Mouse (Mus musculus): Measurements from ENCODE around the gene Rnf10. TPM values are rescaled to one million over a fixed set of nuclear protein-coding genes. Genes with fewer than 3 reads are reported as not detected.
A peak's percentile ranks its signal among the peaks of the same experiment; 100 is the strongest.

Rnf10 gene
- polyA plus RNA-seq, 1 experiment = 194 TPM

GRCm38 (mm10) chr5:115237803-115238728 is 34.6 kb downstream of the Rnf10 start:
- peaks cover 7% of the 10 kb centered on the region for H3K79me3 ChIP-seq (ENCODE audit: low read depth)
- TF ChIP-seq USF1 (IDR thresholded peaks at IDR 0.05; ENCODE audit: low read depth) (no peak), MAX (IDR thresholded peaks at IDR 0.05) (peak; percentile 44)
- peak overlapping the region; percentile 76 for H3ac ChIP-seq (ENCODE audit: control insufficient read depth, insufficient read length, low read depth)
- H3K27me3 ChIP-seq (ENCODE audit: control insufficient read depth, insufficient read depth, insufficient read length) = no peaks in the 10 kb centered on the region
- H3K79me2 ChIP-seq (ENCODE audit: control insufficient read depth, insufficient read depth) = peaks cover 22% of the 10 kb centered on the region
- peak overlapping the region; percentile 68 for H3K4me3 ChIP-seq (ENCODE audit: insufficient read depth, poor library complexity, severe bottlenecking)
- peaks cover 36% of the 10 kb centered on the region for H3K36me3 ChIP-seq (ENCODE audit: control insufficient read depth, insufficient read depth)

- peak within 1 kb of the TSS; percentile 39 for H3K4me3 ChIP-seq (ENCODE audit: insufficient read depth, poor library complexity, severe bottlenecking)
These were observed 36.9 kb downstream of the Rnf10 start, which contains the start of gene Pop5 for GRCm38 (mm10) chr5:115235786-115236263. Gene Pop5 (plus strand): TSS chr5:115235836.

GRCm38 (mm10) chr5:115235323-115235771 is 37.4 kb downstream of the Rnf10 start:
- TF ChIP-seq CTCF (IDR thresholded peaks at IDR 0.05; ENCODE audit: control insufficient read depth, insufficient read depth, insufficient read length) (no peak), CEBPB (IDR thresholded peaks at IDR 0.05; ENCODE audit: low read depth) (no peak), USF1 (IDR thresholded peaks at IDR 0.05; ENCODE audit: low read depth) (no peak), MAX (IDR thresholded peaks at IDR 0.05) (no peak), MYOD1 (IDR thresholded peaks at IDR 0.05; ENCODE audit: control insufficient read depth, insufficient read length, low read depth) (no peak), MYOG (IDR thresholded peaks at IDR 0.05; ENCODE audit: control insufficient read depth, extremely low read depth, insufficient read length) (no peak), FOSL1 (IDR thresholded peaks at IDR 0.05; ENCODE audit: insufficient read depth, low read length, poor library complexity, severe bottlenecking) (no peak)
- Histone ChIP-seq H3K79me2 (ENCODE audit: control insufficient read depth, insufficient read depth) (peaks cover 22% of the 10 kb centered on the region), H3K4me3 (ENCODE audit: insufficient read depth, poor library complexity, severe bottlenecking) (peak overlapping the region; percentile 39), H3ac (ENCODE audit: control insufficient read depth, insufficient read length, low read depth) (peak overlapping the region; percentile 62), H3K79me3 (ENCODE audit: low read depth) (peaks cover 6% of the 10 kb centered on the region), H3K27me3 (ENCODE audit: control insufficient read depth, insufficient read depth, insufficient read length) (no peaks in the 10 kb centered on the region), H3K36me3 (ENCODE audit: control insufficient read depth, insufficient read depth) (peaks cover 9% of the 10 kb centered on the region)

More at GRCm38 (mm10) chr5:115235786-115236263, 36.9 kb downstream of the Rnf10 start, which contains the start of gene Pop5:
- Histone ChIP-seq H3K27me3 (ENCODE audit: control insufficient read depth, insufficient read depth, insufficient read length) (no peaks in the 10 kb centered on the region), H3K79me3 (ENCODE audit: low read depth) (peaks cover 7% of the 10 kb centered on the region), H3K36me3 (ENCODE audit: control insufficient read depth, insufficient read depth) (peaks cover 14% of the 10 kb centered on the region), H3K79me2 (ENCODE audit: control insufficient read depth, insufficient read depth) (peaks cover 22% of the 10 kb centered on the region), H3ac (ENCODE audit: control insufficient read depth, insufficient read length, low read depth) (peak within 1 kb of the TSS; percentile 62)
- TF ChIP-seq USF1 (IDR thresholded peaks at IDR 0.05; ENCODE audit: low read depth) (no peak), CTCF (IDR thresholded peaks at IDR 0.05; ENCODE audit: control insufficient read depth, insufficient read depth, insufficient read length) (peak; percentile 87)

- Histone ChIP-seq H3K79me3 (ENCODE audit: low read depth) (peaks cover 6% of the 10 kb centered on the region), H3K36me3 (ENCODE audit: control insufficient read depth, insufficient read depth) (peaks cover under 1% of the 10 kb centered on the region), H3K79me2 (ENCODE audit: control insufficient read depth, insufficient read depth) (peaks cover 15% of the 10 kb centered on the region), H3ac (ENCODE audit: control insufficient read depth, insufficient read length, low read depth) (no peak overlapping the region), H3K27me3 (ENCODE audit: control insufficient read depth, insufficient read depth, insufficient read length) (no peaks in the 10 kb centered on the region), H3K4me3 (ENCODE audit: insufficient read depth, poor library complexity, severe bottlenecking) (no peak overlapping the region)
- no peak for TF ChIP-seq CTCF (IDR thresholded peaks at IDR 0.05; ENCODE audit: control insufficient read depth, insufficient read depth, insufficient read length)
- TF ChIP-seq MYOG (IDR thresholded peaks at IDR 0.05; ENCODE audit: control insufficient read depth, extremely low read depth, insufficient read length) = no peak
- no peak for TF ChIP-seq MYOD1 (IDR thresholded peaks at IDR 0.05; ENCODE audit: control insufficient read depth, insufficient read length, low read depth)
- TF ChIP-seq USF1 (IDR thresholded peaks at IDR 0.05; ENCODE audit: low read depth) = no peak
- no peak for TF ChIP-seq MAX (IDR thresholded peaks at IDR 0.05)
- TF ChIP-seq CEBPB (IDR thresholded peaks at IDR 0.05; ENCODE audit: low read depth) = no peak
- TF ChIP-seq FOSL1 (IDR thresholded peaks at IDR 0.05; ENCODE audit: insufficient read depth, low read length, poor library complexity, severe bottlenecking) = no peak
These were observed 38.2 kb downstream of the Rnf10 start for GRCm38 (mm10) chr5:115234519-115234918.

GRCm38 (mm10) chr5:115233031-115233780 is 39.5 kb downstream of the Rnf10 start:
- H3ac ChIP-seq (ENCODE audit: control insufficient read depth, insufficient read length, low read depth) = no peak overlapping the region
- TF ChIP-seq CEBPB (IDR thresholded peaks at IDR 0.05; ENCODE audit: low read depth) (no peak), MYOG (IDR thresholded peaks at IDR 0.05; ENCODE audit: control insufficient read depth, extremely low read depth, insufficient read length) (no peak), USF1 (IDR thresholded peaks at IDR 0.05; ENCODE audit: low read depth) (no peak), MAX (IDR thresholded peaks at IDR 0.05) (no peak), CTCF (IDR thresholded peaks at IDR 0.05; ENCODE audit: control insufficient read depth, insufficient read depth, insufficient read length) (no peak), MYOD1 (IDR thresholded peaks at IDR 0.05; ENCODE audit: control insufficient read depth, insufficient read length, low read depth) (no peak)
- H3K27me3 ChIP-seq (ENCODE audit: control insufficient read depth, insufficient read depth, insufficient read length) = no peaks in the 10 kb centered on the region
- no peaks in the 10 kb centered on the region for H3K79me3 ChIP-seq (ENCODE audit: low read depth)
- H3K36me3 ChIP-seq (ENCODE audit: control insufficient read depth, insufficient read depth) = no peaks in the 10 kb centered on the region
- H3K79me2 ChIP-seq (ENCODE audit: control insufficient read depth, insufficient read depth) = peaks cover 3% of the 10 kb centered on the region
- H3K4me3 ChIP-seq (ENCODE audit: insufficient read depth, poor library complexity, severe bottlenecking) = no peak overlapping the region

All from C2C12 (cell line).